Mouse (Mus musculus): Measurements from ENCODE around the gene Zcwpw1. TPM values are rescaled to one million over a fixed set of nuclear protein-coding genes. Genes with fewer than 3 reads are reported as not detected.
A peak's percentile ranks its signal among the peaks of the same experiment; 100 is the strongest.

Gene Zcwpw1
- total RNA-seq, 4 experiments from 2014 or later, result 6.7 to 9.1 (median 7.5) TPM

DNA sequence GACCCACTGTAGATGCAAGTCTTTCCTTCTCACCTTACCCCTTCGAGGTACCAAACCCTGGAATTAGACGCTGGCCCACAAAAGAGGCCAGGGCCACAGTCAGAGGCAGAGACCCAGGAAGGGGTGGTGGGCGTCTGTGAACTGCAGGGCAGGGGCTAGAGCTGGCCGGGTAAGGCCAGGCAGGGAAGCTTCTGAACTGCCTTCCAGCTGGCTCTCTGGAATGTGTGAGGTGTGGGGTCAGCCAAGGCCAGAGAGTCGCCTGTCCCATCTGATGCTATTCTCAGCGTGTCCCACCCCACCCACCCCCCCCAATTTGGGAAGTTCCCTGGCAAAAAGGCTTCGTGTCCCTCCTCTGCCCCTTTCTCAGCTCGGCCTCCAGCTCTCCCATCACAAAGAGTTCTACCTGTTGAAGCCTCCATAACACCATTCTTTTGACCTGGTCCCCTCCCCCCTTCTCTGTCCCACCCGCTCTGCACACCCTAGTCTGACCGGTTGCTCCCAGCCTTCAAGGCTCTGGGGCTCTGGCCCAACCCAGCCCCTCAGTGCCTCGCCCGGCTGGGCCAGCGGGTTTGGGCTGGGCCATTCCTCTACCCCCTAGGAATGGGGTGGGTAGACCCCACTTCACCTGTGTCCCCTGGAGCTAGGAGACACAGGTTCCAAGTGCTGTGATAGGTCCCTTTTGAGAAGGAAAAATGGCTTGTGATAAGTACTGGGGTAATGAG, 34.3 kb upstream of the Zcwpw1 start:
- no peak for DNase-seq (ENCODE audit: low spot score in 2 of 2)

DNA sequence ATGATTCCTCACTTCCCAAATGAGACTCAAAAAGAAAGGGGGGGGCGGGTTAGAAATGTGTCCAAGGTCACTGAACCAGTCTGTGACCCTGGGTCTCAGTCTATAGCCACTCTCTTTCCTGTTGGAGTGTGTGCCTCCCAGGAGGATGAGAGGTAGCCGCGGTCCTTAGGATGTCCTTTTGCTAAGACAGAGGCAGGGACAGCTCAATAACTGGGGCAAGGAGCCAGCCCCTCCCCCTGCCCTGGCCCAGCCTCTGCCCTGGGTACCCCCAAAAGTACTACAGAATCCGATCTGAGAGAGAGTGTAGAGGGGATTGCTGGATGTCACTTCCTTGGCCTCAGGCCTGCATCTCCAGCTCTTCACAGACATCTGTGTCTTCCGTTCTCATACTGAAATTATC, 32.2 kb upstream of the Zcwpw1 start:
- DNase-seq (ENCODE audit: low spot score in 2 of 2), result no peak

DNA sequence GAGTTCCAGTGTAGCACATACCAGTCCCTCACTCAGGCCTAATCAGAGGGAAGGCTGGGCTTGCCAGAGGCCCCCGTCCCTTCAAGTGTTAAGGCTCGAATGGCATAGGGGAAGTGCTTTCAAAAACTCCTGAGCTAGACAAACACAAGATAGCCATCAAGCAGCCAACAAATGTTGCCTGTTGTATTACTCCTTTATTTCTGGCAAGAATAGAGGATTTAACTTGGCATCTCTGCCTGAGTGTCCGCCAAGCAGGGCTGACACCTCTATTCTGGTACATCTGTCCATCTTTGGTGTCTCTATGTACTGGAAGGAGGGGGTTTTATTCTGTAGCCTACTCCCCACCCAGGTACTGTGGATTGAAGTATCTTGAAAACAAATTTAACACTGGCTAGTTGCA, 31.5 kb upstream of the Zcwpw1 start:
- DNase-seq (ENCODE audit: low spot score in 2 of 2), result no peak

DNA sequence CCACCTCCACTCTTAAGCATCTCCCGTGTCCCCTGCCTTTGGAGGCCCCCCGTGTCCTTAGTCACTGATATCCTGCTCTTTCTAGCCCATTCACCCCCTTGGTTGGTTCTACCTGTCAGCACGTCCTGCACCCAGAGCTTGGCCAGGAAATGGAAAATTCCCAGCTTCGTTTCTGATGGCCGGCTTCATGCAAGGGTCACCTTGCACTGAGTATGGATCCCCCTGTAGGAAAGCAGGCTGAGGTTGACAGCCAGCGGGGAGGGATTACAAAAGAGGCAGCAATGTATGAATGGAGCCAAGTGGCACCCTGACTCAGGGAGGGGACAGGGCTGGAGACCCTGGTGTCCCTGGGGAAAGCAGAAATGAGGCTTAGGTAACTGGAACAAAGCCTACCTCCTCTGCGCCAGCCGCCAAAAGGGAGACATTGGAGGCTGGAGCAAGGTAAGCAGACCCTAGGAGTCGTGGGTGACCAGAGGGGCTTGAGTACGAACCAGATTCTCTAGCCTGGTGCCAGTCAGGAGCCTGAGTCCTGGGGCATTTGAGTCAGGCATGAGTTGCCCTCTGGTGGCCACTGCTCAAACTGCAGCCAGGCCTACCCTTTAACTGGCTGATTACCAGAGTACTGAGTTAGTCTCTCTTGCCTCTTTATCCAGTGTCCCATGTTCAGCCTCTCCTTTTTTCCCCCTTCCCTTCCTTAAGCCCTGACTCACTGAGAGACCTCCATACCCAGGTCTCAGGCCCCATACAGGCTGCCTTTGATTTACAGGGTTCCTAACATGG, 30.5 kb upstream of the Zcwpw1 start:
- DNase-seq (ENCODE audit: low spot score in 2 of 2), result peak; percentile 81 to 95

DNA sequence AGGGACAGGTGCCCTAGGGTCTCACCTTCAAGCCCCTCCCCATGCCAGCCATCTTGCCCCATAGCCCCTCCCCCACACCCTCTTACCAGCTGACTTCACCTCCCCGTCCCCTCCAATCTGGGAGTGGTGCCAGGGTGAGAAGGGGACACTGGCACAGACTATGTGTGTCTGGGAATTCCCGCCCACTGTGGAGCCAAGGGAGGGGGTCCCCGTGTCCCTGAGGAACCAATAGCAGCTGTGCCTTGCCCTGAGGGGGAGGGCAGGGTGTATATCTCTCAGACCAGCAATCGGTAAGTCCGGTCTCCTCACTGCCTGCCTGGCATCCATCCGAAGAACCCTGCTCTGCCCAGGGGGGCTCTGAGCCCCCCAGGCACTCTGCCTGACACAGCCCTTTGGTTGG, 29.7 kb upstream of the Zcwpw1 start:
- peak; percentile 86 to 94 for DNase-seq (ENCODE audit: low spot score in 2 of 2)

DNA sequence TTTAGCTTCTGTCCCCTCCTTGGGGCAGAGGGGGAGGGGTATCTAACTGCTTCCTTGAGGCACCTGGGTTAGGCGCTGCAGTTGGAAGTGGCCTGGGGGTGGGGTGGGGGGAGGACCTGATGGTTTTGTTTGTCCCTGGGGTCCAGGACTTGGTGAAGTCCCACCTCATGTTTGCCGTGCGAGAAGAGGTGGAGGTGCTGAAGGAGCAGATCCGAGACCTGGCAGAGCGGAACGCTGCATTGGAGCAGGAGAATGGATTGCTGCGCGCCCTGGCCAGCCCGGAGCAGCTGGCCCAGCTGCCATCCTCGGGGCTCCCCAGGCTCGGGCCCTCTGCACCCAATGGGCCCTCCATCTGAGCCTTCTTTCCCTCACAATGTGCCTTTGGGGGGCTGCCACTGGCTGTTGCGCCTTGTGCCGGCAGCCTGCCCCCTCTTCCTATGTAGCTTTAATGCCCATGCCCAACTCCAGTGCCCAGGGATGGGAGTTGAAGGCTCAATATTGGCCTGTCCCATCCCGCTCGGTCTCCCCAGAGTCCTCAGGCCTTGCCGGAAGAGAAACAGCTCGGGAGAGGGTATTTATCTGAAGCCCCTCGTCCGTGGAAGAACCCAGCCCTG, 28.6 kb upstream of the Zcwpw1 start:
- DNase-seq (ENCODE audit: low spot score in 2 of 2), result no peak

DNA sequence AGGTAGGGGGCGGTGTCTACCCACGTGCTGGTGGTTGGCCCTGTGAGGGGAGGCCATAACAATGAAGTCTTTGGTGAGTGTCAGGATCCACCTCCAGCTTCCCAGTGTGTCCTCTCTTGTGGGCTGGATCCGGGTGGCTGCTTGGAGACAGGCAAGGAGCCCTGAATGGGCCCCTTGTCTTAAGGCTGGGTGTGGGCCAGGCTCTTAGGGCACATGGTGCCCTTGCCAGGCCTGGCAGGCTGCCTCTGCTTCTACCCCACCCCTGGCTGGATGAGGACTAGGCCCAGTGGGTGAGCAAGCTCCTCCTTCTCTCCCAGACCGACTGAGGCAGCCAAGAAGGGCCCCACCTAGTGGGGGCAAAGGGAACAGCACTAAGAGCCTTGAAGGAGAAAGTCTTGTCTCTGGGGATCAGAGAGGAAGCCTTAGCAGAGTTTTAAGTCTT, 27.6 kb upstream of the Zcwpw1 start:
- peak; percentile 94 for DNase-seq (ENCODE audit: low spot score in 2 of 2)

DNA sequence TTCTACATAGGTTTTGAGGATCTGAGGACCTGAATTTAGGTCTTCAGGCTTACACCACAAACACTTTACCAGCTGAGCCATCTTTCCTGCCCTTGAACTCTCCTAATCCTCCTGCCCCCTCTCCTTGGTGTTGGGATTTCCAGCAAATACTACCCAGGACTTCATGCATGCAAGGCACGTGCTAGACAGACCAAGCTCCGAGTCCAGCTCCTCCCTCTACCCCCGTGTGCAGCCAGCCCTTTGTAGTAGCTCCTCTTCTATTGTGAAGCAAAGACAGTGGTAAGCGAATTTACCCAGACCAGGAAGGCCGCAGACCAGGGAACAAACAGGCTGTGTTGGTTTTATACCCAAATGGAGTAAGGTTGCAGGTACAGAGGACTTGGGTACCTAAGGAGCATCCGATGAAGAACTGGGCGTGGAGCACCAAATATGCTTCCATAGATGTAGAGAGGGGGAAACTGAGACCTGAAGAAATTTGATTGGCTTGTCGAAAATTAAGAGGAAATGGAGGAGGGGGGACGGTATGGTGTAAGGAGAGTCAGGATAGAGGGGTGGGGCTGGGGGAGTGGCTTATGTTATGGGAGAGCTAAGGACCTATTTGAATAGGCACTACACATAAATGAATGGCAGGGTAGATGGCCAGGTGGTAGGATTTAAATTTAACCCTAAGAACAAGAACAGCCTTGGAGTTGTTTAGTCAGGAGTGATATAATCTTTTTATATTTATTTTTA, 22.8 kb upstream of the Zcwpw1 start:
- DNase-seq (ENCODE audit: low spot score in 2 of 2), result no peak

DNA sequence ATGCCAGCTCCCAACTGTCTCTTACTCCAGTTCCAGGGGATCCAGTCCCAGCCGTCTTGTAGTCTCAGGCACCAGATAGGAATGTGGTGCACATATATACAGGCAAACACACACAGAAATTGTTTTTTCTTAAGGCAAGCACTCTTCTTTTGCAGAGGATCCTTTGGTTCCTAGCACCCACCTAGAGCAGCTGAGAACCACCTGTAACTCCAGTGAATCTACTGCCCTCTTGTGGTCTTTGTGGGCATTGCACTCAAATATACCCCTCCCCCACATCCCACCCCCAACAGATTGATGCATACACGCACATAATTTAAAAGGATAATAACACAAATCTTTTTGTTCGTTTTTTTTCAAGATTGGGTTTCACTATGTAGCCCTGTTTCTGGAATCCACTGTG, 21.3 kb upstream of the Zcwpw1 start:
- DNase-seq (ENCODE audit: low spot score in 2 of 2), result no peak

DNA sequence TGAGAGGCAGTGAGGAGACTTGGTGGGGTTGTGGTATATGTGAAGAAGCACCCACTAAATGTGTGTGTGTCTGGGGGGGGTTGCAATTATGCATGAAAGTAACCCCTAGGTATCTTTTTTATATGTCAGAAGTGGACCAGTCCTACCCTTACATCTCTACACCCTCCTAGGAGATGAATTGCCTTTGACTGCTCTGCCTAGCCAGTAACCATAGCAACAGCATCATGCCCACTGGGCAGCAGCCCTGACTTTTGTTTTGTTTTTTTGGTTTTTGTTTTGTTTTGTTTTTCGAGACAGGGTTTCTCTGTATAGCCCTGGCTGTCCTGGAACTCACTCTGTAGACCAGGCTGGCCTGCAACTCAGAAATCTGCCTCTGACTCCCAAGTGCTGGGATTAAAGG, 19.1 kb upstream of the Zcwpw1 start:
- DNase-seq (ENCODE audit: low spot score in 2 of 2), result no peak

DNA sequence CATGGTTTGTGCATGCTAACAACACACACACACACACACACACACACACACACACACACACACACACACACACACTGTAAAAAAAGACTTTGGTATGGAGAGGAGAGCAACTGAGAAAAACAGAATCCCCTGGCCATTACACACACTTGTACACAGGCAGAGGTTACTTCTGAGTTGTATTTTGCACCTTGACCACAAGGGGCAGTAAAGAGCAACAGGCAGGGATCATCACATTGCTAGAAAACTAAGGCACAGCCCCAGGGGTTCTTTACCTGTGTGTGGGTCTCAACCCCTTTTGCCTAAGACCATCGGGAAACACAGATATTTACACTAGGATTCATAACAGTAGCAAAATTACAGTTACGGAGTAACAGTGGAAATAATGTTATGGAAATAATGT, 16.9 kb upstream of the Zcwpw1 start:
- DNase-seq (ENCODE audit: low spot score in 2 of 2), result no peak

DNA sequence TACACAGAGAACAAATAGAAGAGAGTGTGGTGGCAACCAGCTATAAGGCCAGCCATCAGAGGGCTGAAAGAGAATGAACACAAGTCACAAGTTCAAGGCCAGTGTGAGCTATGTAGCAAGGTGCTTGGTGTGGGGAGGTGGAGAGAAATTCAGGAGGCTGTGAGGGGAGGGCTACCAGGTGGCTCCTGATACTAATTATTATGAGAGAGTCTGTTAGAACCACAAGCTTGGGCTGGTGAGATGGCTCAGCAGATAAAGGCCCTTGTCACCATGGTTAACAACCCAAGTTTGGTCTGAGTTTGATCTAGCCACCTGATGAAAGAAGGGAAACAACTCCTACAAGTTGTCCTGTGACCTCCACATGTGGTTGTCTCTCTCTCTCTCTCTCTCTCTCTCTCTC, 14.8 kb upstream of the Zcwpw1 start:
- DNase-seq (ENCODE audit: low spot score in 2 of 2), result no peak

DNA sequence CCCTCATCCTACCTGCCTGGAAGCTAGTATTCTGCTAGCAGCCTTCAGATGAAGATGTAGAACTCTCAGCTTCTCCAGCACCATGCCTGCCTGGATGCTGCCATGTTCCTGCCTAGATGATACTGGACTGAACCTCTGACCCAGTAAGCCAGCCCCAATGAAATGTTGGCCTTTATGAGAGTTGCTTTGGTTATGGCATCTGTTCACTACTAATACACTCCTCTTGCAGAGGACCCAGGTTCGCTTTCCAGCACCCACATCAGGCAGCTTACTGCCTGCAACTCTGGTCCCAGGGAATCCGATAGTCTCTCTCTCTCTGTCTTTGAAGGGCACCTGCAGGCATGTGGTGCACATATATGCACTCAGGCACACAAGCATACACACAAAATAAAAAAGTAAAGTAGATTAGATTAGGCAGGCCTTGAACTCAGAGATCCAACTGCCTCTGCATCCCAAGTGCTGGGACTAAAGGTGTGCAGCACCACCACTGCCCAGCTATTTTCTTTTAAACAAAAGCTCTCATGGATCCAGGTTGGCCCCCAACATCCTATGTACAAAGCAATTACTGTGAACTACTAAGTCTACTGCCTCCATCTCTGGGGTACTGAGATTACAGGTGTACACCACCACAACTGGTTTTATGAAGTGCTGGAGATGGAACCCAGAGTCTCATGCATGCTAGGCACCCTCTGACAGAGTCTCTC, 11.9 kb upstream of the Zcwpw1 start:
- no peak for DNase-seq (ENCODE audit: low spot score in 2 of 2)

DNA sequence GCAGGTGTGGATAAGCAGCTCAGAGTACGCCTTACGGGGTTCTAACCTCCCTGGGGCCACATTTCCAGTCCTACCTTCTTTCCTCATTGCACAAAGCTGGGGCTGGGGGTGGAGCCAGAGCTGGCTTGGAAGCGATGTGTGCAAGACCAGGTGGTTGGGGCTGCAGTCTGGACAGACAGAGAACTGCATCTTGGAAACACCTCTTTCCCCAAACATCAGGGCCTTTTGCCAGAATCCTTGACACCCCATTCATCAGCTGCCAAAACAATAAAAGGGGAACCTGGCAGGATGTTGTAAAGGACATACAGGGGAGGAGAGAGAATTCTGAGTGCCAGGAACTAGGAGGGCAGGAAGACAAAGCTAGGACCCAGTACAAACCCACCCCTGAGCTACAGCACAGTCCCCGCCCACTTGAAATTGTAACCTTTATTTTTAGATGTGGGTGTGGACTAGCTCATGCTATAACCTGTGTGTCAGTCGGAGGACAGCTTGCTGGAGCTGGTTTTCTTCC, 11.1 kb upstream of the Zcwpw1 start:
- DNase-seq (ENCODE audit: low spot score in 2 of 2), result no peak

DNA sequence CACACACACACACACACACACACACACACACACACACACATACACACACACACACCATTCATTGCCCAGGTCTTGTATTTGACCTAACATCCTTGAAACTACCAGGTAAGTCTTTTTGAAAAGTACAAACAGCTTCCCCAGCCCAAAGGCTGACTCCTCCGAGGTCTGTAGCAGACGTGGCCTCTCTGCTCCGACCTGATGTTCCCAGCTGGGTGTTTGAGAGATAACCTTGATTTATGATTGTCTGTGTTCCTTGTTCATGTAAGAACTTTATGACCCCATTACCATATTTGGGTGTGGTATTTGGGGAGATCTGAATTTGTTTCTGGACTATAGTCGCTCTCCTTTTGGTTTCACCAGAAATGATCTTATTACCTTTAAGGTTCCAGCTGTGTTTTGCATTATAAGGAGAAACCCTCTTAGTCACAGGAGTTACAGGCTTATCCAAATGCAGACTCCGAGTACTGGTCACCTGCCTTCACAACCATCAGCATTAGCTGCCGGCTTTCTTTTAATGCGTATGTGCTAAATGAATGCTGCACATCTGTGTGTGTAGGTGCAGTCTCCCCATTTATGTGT, 10.2 kb upstream of the Zcwpw1 start:
- DNase-seq (ENCODE audit: low spot score in 2 of 2), result no peak

DNA sequence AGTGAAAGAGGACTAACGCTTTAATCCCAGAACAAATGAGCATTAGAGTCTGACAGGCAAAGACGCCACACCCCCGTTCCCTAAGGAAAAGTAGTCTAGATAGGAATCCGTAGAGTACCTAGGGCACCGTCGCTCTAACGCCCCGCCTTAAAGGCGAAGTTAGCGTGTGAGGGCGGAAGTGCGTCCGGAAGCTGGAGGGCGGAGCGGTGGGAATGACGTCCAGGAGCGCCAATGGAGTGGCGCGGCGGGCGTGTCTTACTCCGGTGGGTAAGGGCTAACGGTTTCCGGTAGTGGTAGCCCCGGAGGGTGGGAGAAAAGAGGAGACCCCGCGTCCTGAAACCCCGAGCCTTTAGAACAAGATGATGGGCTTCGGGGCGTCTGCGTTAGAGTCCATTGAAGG, 9.0 kb upstream of the Zcwpw1 start, which contains the start of gene Ppp1r35:
TSS of gene Ppp1r35 (plus strand) at position 215 of the 400 bp plus-strand sequence.
- peak; percentile 93 to 97 for DNase-seq (ENCODE audit: low spot score in 2 of 2)

DNA sequence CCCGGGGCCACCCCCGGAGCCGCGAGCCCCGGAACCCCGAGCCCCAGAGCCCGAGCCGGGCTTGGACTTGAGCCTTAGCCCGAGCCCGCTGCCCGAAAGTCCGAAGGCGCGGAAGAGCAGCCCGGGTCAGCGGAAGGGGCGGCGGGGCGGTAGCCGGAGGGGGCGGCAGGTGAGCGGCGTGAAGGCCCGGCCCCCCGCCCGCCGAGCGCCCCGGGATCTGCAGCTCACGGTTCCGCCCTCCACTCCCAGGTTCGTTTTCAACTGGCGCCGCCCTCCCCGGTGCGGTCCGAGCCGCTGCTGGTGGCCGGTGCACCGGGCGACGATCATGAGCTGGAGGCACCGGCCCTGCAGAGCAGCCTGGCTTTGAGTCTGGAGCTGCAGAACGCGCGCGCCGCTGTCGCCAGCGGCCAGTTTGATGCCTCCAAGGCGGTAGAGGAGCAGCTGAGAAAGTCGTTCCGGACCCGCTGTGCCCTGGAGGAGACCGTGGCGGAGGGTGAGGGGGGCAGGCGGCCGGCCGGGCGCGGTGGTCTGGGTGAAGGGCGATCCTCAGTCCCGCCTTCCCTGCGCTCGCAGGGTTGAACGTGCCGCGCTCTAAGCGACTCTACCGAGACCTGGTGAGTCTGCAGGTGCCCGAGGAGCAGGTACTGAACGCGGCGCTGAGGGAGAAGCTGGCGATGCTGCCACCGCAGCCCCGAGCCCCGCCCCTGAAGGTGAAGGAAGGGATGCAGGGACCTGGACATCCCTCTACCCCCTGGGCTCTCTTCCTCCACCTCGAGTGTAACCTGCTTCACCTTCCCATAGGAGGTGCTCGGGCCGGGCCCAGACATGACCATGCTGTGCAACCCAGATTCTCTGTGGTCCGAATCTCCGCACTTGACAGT, 8.3 kb upstream of the Zcwpw1 start:
- DNase-seq (ENCODE audit: low spot score in 2 of 2), result no peak

DNA sequence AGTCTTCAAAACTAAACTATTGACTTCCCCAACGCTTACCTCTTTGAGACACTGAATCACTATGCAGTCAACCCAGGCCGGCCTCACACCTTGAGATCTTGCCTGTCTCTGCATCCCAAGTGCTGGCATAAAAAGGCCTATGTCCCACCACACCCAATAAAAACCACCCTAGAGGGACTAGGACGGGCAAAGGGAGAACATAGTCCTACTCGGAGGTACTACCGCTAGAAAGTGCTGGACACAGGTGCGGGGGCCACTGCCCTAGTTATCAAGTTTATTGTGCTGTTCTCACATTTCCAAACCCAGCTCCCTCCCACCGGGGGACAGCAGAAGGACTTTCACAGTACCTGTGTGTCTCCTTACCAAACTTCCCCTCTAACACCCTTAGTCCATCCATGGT, 5.9 kb upstream of the Zcwpw1 start:
- DNase-seq (ENCODE audit: low spot score in 2 of 2), result no peak

DNA sequence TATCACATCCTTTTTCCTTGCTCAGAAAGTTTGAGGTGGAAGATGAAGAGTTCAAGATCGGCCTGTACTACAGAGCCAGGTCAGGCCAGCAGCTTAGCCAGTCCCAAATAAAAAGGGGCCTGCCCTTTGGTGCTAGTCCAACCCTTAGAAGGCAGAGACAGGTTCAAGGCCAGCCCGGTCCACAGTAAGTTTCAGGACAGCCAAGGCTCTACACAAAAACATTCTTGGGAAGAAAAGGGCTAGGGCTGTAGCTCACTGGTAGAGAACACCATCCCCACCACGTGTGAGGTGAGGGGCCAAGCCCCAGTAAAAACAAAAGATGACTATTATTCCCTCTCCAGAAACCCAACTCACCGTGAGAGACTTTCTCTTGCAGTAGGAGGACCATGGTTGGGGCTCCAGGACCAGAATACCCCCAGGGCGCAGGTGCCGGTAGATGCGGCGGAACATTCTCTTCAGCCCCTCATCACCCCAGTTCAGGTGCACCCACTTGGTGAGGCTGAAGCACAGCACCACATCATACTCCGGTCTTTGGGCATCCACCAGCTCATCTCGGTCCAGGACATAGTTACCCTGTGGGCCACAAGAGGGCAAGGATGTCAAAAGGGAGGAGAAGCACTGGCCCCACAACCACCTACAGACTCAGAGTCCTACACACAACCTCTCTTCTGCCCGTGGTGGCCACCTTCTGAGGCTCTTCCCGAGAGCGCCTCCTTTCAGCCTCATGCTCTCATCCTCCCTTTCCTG, 4.6 kb upstream of the Zcwpw1 start:
- no peak for DNase-seq (ENCODE audit: low spot score in 2 of 2)
